Mouse (Mus musculus) limb, embryonic 13.5 days (tissue): ENCODE measurements around the gene Kl. TPM values are rescaled to one million over a fixed set of nuclear protein-coding genes. Genes with fewer than 3 reads are reported as not detected.

Experiments used
- ATAC-seq: fragments of 200-750 bp; cut with Nextera tagmentation; 2 replicates; pipeline ENCODE4 v1.8.0; 2017; ENCODE audit warnings: low read depth, moderate number of reproducible peaks, moderate TSS enrichment; ENCODE audit not compliant: low FRiP score
- H3K27ac ChIP-seq: fragments of 300-500 bp; sonication (generic); 2 replicates; pipeline ENCODE4 v1.5.1; 2015; ENCODE audit warnings: inconsistent platforms, mild to moderate bottlenecking, moderate library complexity
- H3K27me3 ChIP-seq: fragments of 300-500 bp; sonication (generic); 2 replicates; pipeline ENCODE4 v1.6.1; 2015; ENCODE audit warnings: mild to moderate bottlenecking, inconsistent platforms
- H3K36me3 ChIP-seq: fragments of 300-500 bp; sonication (generic); 2 replicates; pipeline ENCODE4 v1.6.1; 2015; ENCODE audit warnings: inconsistent platforms, mild to moderate bottlenecking, moderate library complexity
- H3K4me1 ChIP-seq: fragments of 300-500 bp; sonication (generic); 2 replicates; pipeline ENCODE4 v1.6.1; 2015; ENCODE audit warnings: inconsistent platforms
- H3K4me2 ChIP-seq: fragments of 300-500 bp; sonication (generic); replicated peaks from 2 replicates; pipeline ENCODE4 v1.6.1; 2015; ENCODE audit warnings: inconsistent platforms, mild to moderate bottlenecking, moderate library complexity
- H3K4me3 ChIP-seq: fragments of 300-500 bp; sonication (generic); 2 replicates; pipeline ENCODE4 v1.5.1; 2015; ENCODE audit warnings: moderate library complexity, mild to moderate bottlenecking, inconsistent platforms
- H3K9ac ChIP-seq: fragments of 300-500 bp; sonication (generic); 2 replicates; pipeline ENCODE4 v1.6.1; 2015; ENCODE audit warnings: mild to moderate bottlenecking, inconsistent platforms
- H3K9me3 ChIP-seq: fragments of 300-500 bp; sonication (generic); 2 replicates; pipeline ENCODE4 v1.6.1; 2016; ENCODE audit warnings: inconsistent platforms
- WGBS: fragments of 180-500 bp; shearing (Covaris S2); methylation state at CpG from one replicate; pipeline ENCODE4 v1.1.7; 2015; 5-methylcytosine and 5-hydroxymethylcytosine counted together
- polyA plus RNA-seq: library from polyadenylated mRNA; unstranded; fragments of >200 nt; fragmentation: Nextera tagmentation; extraction: Ambion mirVana; gene quantifications from 2 replicates; pipeline ENCODE4 v1.2.1, GENCODE M21; 2015

Kl gene
- polyA plus RNA-seq, 1 experiment from 2014 or later = 0.18 TPM

GRCm38 (mm10) chr5:151042911-151043310 lies 90.5 kb downstream of the Kl start:
- WGBS = 95% methylated on average over 5 of the region's 5 CpGs
- Histone ChIP-seq H3K9me3 (no peaks in the 10 kb centered on the region), H3K27me3 (no peaks in the 10 kb centered on the region), H3K9ac (no peak overlapping the region), H3K27ac (no peak overlapping the region), H3K4me2 (no peak overlapping the region), H3K4me3 (no peak overlapping the region), H3K36me3 (peaks cover 52% of the 10 kb centered on the region), H3K4me1 (peaks cover 14% of the 10 kb centered on the region)
- no peak for ATAC-seq
